Mouse (Mus musculus): ENCODE data around the gene Cercam. TPM values are rescaled to one million over a fixed set of nuclear protein-coding genes. Genes with fewer than 3 reads are reported as not detected.

The Cercam gene
- polyA plus RNA-seq, 1 experiment from 2014 or later, result 14.8 TPM

DNA sequence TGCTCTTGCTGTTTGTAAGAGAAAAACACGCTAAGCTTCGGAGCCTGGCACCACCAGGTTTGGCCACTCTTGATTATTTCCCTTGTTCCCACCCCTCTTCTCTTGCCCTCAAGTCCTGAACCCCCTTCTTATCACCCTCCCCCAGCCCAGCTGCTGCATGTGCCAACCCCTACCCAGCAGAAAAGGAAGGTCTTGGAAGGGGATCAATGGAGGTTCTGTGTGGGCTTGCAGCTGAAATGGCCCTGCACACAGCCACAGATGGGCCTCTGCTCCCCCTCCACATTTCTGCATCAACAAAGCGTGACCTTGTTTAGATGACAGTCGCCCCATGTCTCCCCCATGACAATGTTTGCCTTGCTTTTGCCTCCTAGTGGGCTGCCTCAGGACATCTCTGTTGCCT is 37.9 kb upstream of the Cercam start:
- Histone ChIP-seq H3K27ac (replicated peaks in 1 of 2; ENCODE audit: control insufficient read depth in 1 of 2, insufficient read depth in 1 of 2, low read depth in 2 of 2, low read length in 2 of 2) (no peak overlapping the region), H3K27me3 (ENCODE audit: control insufficient read depth, insufficient read depth, low read length) (no peaks in the 10 kb centered on the region), H3K9me3 (ENCODE audit: control insufficient read depth, low read length) (no peaks in the 10 kb centered on the region), H3K4me2 (ENCODE audit: low read length) (no peak overlapping the region), H3K9ac (ENCODE audit: low read length) (no peak overlapping the region), H3K4me1 (ENCODE audit: control insufficient read depth in 2 of 2, insufficient read depth in 2 of 2, low read length in 2 of 2) (peaks cover 0 to 10% of the 10 kb centered on the region in 2 experiments; a peak in 2 of 4 replicates), H3K36me3 (ENCODE audit: control insufficient read depth, insufficient read depth, low read length) (peaks cover 40% of the 10 kb centered on the region), H3K4me3 (ENCODE audit: control insufficient read depth in 1 of 2, insufficient read depth in 1 of 2, low read depth in 1 of 2, low read length in 2 of 2) (no peak overlapping the region)
- no peak for ATAC-seq (ENCODE audit: insufficient number of reproducible peaks, insufficient read depth, low FRiP score, low read depth)
- WGBS, result 87% methylated on average over 4 of the region's 4 CpGs

DNA sequence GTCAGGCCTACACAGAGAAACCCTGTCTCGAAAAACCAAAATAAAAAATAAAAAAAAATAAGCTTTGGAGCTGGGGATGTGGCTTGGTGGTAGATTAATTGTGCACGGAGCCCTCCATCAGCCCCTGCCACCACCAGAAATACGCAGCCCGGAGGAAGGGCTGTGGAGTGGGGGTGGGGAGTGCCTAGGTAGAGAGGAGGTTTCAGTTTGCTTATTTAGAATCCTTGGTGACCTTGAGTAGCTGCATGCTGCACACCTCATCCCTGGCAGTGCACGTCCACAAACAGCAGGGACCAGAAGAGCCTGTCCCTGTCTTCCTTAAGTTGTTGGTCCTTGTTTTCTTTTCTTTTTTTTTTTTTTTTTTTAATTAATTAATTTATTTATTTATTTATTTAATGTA is 35.2 kb upstream of the Cercam start:
- Histone ChIP-seq H3K9ac (ENCODE audit: low read length) (no peak overlapping the region), H3K4me2 (ENCODE audit: low read length) (no peak overlapping the region), H3K4me3 (ENCODE audit: control insufficient read depth in 1 of 2, insufficient read depth in 1 of 2, low read depth in 1 of 2, low read length in 2 of 2) (no peak overlapping the region), H3K9me3 (ENCODE audit: control insufficient read depth, low read length) (no peaks in the 10 kb centered on the region), H3K4me1 (ENCODE audit: control insufficient read depth in 2 of 2, insufficient read depth in 2 of 2, low read length in 2 of 2) (no peaks in the 10 kb centered on the region), H3K27me3 (ENCODE audit: control insufficient read depth, insufficient read depth, low read length) (no peaks in the 10 kb centered on the region), H3K36me3 (ENCODE audit: control insufficient read depth, insufficient read depth, low read length) (peaks cover 47% of the 10 kb centered on the region), H3K27ac (replicated peaks in 1 of 2; ENCODE audit: control insufficient read depth in 1 of 2, insufficient read depth in 1 of 2, low read depth in 2 of 2, low read length in 2 of 2) (no peak overlapping the region)
- 95% methylated on average over 5 of the region's 5 CpGs for WGBS
- no peak for ATAC-seq (ENCODE audit: insufficient number of reproducible peaks, insufficient read depth, low FRiP score, low read depth)

DNA sequence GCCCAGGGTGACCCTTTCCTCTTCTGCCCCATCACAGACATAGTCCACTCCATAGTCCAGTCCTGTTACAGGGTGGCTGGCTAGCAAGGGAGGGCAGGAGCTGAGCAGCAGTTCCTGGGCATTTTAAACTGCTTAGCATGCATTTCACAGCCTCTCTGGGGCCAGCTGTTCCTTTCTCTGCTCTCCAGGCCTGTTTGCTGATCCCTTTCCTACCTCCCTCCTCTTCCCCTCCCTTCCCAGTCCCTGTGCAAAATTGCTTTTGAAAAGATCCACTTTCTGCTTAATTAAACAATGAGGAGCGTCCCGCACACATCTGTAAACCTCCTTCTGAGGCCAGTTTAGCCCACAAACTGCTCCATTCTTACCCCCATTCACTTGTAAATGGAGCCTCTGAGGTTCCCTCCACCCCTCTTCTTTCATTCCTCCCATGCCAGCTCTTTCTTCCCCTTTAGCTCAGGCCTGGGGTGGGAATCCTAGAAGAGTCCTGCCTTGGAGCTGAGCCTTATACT is 33.5 kb upstream of the Cercam start:
- no peak overlapping the region for H3K9ac ChIP-seq (ENCODE audit: low read length)
- H3K4me3 ChIP-seq (ENCODE audit: control insufficient read depth in 1 of 2, insufficient read depth in 1 of 2, low read depth in 1 of 2, low read length in 2 of 2), result no peak overlapping the region
- no peaks in the 10 kb centered on the region for H3K27me3 ChIP-seq (ENCODE audit: control insufficient read depth, insufficient read depth, low read length)
- peaks cover 55% of the 10 kb centered on the region for H3K36me3 ChIP-seq (ENCODE audit: control insufficient read depth, insufficient read depth, low read length)
- H3K9me3 ChIP-seq (ENCODE audit: control insufficient read depth, low read length), result no peaks in the 10 kb centered on the region
- no peak overlapping the region for H3K27ac ChIP-seq (replicated peaks in 1 of 2; ENCODE audit: control insufficient read depth in 1 of 2, insufficient read depth in 1 of 2, low read depth in 2 of 2, low read length in 2 of 2)
- no peak overlapping the region for H3K4me2 ChIP-seq (ENCODE audit: low read length)
- no peak for ATAC-seq (ENCODE audit: insufficient number of reproducible peaks, insufficient read depth, low FRiP score, low read depth)
- WGBS, result 66% methylated on average over 2 of the region's 2 CpGs
- no peaks in the 10 kb centered on the region for H3K4me1 ChIP-seq (ENCODE audit: control insufficient read depth in 2 of 2, insufficient read depth in 2 of 2, low read length in 2 of 2)

DNA sequence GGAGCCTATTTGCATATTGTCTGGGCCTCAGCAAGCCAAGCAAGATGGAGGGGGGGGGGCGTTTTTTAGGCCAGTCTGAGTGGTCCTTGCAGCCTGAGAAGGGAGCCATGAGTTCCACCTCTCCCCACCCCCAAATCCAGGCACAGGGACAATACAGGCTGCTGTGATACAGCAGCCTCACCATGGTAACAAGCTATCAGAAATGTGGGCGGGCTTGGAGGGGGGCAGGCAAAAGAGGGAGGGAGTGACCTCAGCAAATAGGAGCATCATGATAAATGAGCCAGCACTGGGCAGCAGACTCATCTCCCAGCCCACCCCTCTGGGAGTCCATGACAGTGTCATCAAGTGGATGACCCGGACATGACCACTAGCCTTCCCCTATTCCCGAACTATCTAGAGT is 29.5 kb upstream of the Cercam start:
- Histone ChIP-seq H3K27me3 (ENCODE audit: control insufficient read depth, insufficient read depth, low read length) (peaks cover 13% of the 10 kb centered on the region), H3K36me3 (ENCODE audit: control insufficient read depth, insufficient read depth, low read length) (peaks cover 61% of the 10 kb centered on the region), H3K4me1 (ENCODE audit: control insufficient read depth in 2 of 2, insufficient read depth in 2 of 2, low read length in 2 of 2) (no peaks in the 10 kb centered on the region), H3K4me3 (ENCODE audit: control insufficient read depth in 1 of 2, insufficient read depth in 1 of 2, low read depth in 1 of 2, low read length in 2 of 2) (no peak overlapping the region), H3K9ac (ENCODE audit: low read length) (no peak overlapping the region), H3K9me3 (ENCODE audit: control insufficient read depth, low read length) (no peaks in the 10 kb centered on the region), H3K4me2 (ENCODE audit: low read length) (no peak overlapping the region), H3K27ac (replicated peaks in 1 of 2; ENCODE audit: control insufficient read depth in 1 of 2, insufficient read depth in 1 of 2, low read depth in 2 of 2, low read length in 2 of 2) (no peak overlapping the region)
- ATAC-seq (ENCODE audit: insufficient number of reproducible peaks, insufficient read depth, low FRiP score, low read depth), result no peak
- whole genome bisulfite sequencing, result 34% methylated on average over 4 of the region's 4 CpGs

DNA sequence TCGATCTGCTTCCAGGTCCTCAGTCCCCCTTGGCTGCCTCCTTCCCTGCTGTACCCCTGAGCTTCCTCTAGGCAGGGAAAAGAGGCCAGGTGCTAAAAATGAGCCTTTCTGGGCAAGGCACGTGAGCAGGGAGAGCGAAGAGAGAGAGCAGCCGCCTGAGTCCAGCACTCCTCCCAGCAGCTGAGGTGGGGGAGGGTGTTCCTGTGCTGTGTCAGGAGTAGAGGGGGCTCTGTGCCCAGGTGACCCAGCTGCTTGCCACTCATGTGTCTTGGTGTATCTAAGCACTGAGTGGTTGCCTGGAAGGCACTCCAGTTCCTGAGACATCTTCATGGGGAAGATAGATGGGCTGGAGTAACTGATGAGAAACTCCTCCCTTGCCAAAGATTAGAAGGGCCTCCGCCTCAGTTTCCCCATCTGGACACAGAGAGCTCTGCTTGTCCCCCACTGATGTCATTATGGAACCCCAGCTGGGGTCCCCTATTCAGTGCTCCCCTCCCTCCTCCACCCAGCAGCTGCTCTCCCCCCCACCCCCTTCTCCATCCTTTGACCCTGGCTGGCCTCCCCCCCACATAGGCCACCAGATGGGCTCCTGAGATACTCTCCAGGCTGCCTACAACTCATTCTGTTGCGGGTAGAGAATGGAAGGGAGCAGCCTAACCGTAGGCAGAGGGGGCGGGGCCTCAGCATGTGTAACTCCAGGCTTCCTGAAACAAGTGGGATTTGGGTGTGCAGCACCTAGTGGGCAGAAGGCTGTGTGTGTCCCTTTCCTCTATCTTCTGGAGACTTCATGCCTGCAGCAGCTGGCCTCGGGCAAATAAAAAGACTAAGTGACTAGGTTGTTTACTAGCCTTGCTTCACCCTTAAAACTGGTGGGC is 25.5 kb upstream of the Cercam start:
- Histone ChIP-seq H3K36me3 (ENCODE audit: control insufficient read depth, insufficient read depth, low read length) (peaks cover 43% of the 10 kb centered on the region), H3K9ac (ENCODE audit: low read length) (no peak overlapping the region), H3K4me1 (ENCODE audit: control insufficient read depth in 2 of 2, insufficient read depth in 2 of 2, low read length in 2 of 2) (peaks cover 3 to 12% of the 10 kb centered on the region in 2 experiments; a peak in 3 of 4 replicates), H3K27ac (replicated peaks in 1 of 2; ENCODE audit: control insufficient read depth in 1 of 2, insufficient read depth in 1 of 2, low read depth in 2 of 2, low read length in 2 of 2) (no peak overlapping the region), H3K4me2 (ENCODE audit: low read length) (no peak overlapping the region), H3K4me3 (ENCODE audit: control insufficient read depth in 1 of 2, insufficient read depth in 1 of 2, low read depth in 1 of 2, low read length in 2 of 2) (no peak overlapping the region), H3K27me3 (ENCODE audit: control insufficient read depth, insufficient read depth, low read length) (peaks cover 50% of the 10 kb centered on the region), H3K9me3 (ENCODE audit: control insufficient read depth, low read length) (no peaks in the 10 kb centered on the region)
- no peak for ATAC-seq (ENCODE audit: insufficient number of reproducible peaks, insufficient read depth, low FRiP score, low read depth)
- WGBS, result 74% methylated on average over 9 of the region's 9 CpGs

DNA sequence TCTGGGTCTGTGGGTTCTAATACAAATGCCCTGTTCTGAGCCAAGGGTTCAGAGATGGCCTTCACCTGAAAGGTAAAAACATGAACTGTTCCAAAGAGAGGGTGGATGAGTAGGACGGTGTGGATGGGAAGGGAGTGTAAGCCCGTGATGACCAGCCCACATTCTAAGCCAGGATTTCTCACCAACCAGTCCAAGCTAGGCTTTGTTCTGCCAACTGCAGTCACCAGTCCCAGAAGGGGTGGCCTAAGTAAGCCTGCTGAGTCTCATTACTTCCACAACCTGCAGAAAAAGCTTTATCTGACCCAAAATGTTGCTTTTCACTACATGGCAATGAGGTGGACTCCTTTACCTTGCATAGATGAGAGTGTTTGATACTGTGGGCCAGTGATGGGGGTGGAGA is 24.8 kb upstream of the Cercam start:
- Histone ChIP-seq H3K9ac (ENCODE audit: low read length) (no peak overlapping the region), H3K27me3 (ENCODE audit: control insufficient read depth, insufficient read depth, low read length) (peaks cover 53% of the 10 kb centered on the region), H3K4me3 (ENCODE audit: control insufficient read depth in 1 of 2, insufficient read depth in 1 of 2, low read depth in 1 of 2, low read length in 2 of 2) (no peak overlapping the region), H3K4me1 (ENCODE audit: control insufficient read depth in 2 of 2, insufficient read depth in 2 of 2, low read length in 2 of 2) (peaks cover 3 to 12% of the 10 kb centered on the region in 2 experiments; a peak in 3 of 4 replicates), H3K4me2 (ENCODE audit: low read length) (no peak overlapping the region), H3K9me3 (ENCODE audit: control insufficient read depth, low read length) (no peaks in the 10 kb centered on the region), H3K27ac (replicated peaks in 1 of 2; ENCODE audit: control insufficient read depth in 1 of 2, insufficient read depth in 1 of 2, low read depth in 2 of 2, low read length in 2 of 2) (no peak overlapping the region), H3K36me3 (ENCODE audit: control insufficient read depth, insufficient read depth, low read length) (peaks cover 37% of the 10 kb centered on the region)
- WGBS, result 94% methylated on average over 2 of the region's 2 CpGs
- ATAC-seq (ENCODE audit: insufficient number of reproducible peaks, insufficient read depth, low FRiP score, low read depth), result no peak

DNA sequence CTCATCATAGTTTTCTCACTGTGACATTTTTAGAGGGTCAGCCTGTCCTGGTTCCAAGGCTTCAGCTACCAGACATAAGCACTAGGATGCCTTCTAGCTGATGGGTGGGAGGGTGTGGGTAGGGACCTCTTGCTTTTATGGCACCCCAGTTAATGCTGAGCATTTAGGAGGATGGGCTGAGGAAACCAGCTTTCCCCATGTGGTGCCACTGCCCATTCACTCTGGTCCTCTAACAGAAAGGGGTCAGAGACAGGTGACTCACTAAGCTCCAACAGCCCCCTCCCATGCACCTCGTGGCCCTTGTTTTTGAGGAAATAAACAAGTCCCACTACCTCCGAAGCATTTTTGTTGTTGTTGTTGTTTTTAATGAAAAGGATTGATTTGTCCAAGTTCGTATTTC is 24.3 kb upstream of the Cercam start:
- ATAC-seq (ENCODE audit: insufficient number of reproducible peaks, insufficient read depth, low FRiP score, low read depth), result no peak
- H3K4me3 ChIP-seq (ENCODE audit: control insufficient read depth in 1 of 2, insufficient read depth in 1 of 2, low read depth in 1 of 2, low read length in 2 of 2), result no peak overlapping the region
- H3K4me2 ChIP-seq (ENCODE audit: low read length), result no peak overlapping the region
- H3K27ac ChIP-seq (replicated peaks in 1 of 2; ENCODE audit: control insufficient read depth in 1 of 2, insufficient read depth in 1 of 2, low read depth in 2 of 2, low read length in 2 of 2), result no peak overlapping the region
- WGBS, result 42% methylated on average over 3 of the region's 3 CpGs
- peaks cover 3 to 12% of the 10 kb centered on the region in 2 experiments; a peak in 3 of 4 replicates for H3K4me1 ChIP-seq (ENCODE audit: control insufficient read depth in 2 of 2, insufficient read depth in 2 of 2, low read length in 2 of 2)
- H3K27me3 ChIP-seq (ENCODE audit: control insufficient read depth, insufficient read depth, low read length), result peaks cover 53% of the 10 kb centered on the region
- no peak overlapping the region for H3K9ac ChIP-seq (ENCODE audit: low read length)
- H3K36me3 ChIP-seq (ENCODE audit: control insufficient read depth, insufficient read depth, low read length), result peaks cover 32% of the 10 kb centered on the region
- no peaks in the 10 kb centered on the region for H3K9me3 ChIP-seq (ENCODE audit: control insufficient read depth, low read length)
